Mouse (Mus musculus) left cerebral cortex, adult 9 months (tissue): Measurements from ENCODE around the gene Zdhhc13.

ENCODE experiments used
- DNase-seq, 2 experiments: peaks; one replicate each; pipeline ENCODE4 v3.0.0; 2022; ENCODE audit warnings: low spot score in 2 of 2

Zdhhc13 gene

DNA sequence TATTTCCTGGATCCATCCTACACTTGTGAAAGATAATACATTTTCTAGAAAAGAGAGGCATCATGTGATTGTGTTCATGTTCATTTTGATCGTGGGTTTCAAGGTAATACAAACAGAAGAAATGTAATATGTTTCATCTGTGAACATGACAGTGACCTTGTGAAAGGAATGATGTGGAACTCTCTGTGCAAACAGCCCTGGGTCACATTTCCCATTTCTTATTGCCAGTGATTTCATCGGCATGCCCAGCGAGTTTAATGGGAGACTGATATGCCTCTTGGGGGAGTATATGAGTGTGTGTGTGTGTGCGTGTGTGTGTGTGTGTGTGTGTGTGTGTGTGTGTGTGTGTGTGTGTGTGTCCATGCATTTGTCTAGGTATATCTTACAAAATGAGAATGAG lies 52.7 kb downstream of the Zdhhc13 start:
- DNase-seq, result no peak

DNA sequence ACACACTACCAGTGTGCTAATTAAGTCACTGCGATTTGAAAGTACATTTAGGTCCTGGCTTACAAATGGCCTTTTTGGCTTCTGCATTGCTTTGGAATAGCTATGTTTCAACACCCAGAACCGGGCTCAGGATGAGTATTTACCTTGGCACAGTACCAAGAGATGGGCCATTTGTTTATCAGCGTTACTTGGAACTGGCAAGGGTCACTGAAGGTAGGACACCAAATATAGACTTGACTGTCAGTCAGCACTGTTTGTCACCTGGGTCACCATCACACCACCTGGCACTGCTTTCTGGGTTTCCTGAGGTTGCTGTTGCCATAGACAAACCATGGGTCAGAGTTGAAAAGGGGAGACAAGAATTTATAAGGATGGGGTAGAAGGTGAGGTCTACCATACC lies 53.5 kb downstream of the Zdhhc13 start:
- no peak for DNase-seq

DNA sequence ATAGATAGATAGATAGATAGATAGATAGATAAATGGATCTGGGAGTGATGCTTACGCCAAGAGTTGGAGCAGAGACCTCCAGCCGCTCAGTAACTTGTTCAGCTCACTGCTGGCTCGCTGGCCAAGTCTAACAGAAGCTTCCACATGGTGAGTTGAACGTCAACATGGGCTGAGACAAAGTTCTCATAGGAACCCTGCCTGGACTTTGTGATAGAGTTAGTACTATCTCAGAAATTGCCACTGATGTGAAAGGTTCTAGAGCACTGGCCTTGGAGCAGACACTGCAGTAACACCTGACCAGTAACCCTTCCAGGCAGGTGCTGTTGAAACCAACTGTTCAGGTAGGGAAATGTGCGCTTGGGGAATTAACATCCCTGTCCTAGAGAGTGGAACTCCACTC lies 54.7 kb downstream of the Zdhhc13 start:
- no peak for DNase-seq

DNA sequence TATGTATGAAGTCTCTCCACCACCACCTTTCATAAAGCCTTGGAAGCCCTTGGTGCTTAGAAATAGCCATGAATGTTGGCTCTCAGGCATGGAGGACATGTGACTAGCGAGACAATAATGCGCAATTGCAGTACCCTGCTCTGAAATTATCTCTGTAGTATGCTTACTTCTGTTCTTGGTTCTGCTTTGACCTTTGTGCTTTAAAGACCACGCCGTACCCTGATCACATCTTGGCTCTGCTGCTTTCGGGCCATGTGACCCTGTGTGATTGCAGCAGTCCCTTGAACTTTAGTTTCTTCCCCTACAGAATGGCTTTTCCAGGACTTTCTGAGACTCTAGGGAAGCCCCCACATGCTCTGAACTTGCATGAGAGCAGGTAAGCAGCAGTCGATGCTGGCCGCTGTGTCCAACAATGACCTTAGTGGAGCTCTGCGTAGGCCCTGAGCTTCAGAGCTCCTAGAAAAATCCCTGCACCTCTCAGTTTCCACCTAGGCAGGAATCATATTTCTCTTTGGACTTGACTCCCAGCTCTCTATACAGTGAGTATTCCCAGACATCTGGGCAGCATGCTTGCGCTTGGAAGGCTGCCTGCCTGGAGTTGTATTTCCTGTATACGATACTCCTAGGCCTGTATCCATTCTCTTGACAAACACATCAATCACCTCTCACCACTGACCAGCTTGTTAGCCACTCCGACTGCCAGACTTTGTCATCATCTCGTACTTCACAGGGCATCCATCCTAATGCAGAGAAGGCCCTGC lies 56.6 kb downstream of the Zdhhc13 start:
- DNase-seq, result no peak

DNA sequence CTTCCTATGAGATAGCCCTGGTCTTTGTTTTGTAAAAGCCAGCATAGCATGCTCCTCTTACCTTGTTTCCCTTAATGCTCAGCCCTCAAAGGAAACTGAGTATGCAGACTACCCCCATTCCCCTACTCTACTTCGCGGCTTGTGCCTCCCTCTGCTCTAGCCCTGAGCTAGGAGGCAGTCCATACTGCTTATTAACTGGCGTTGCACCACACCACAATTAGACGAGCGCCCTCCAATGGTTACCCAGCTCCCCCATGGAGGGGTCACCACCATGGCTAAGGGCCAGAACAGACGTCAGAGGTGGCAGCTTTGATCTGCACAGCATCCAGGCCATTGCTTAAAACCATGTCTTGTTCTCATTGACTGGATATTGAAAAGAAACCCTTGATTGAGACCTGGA lies 58.0 kb downstream of the Zdhhc13 start:
- DNase-seq, result no peak

DNA sequence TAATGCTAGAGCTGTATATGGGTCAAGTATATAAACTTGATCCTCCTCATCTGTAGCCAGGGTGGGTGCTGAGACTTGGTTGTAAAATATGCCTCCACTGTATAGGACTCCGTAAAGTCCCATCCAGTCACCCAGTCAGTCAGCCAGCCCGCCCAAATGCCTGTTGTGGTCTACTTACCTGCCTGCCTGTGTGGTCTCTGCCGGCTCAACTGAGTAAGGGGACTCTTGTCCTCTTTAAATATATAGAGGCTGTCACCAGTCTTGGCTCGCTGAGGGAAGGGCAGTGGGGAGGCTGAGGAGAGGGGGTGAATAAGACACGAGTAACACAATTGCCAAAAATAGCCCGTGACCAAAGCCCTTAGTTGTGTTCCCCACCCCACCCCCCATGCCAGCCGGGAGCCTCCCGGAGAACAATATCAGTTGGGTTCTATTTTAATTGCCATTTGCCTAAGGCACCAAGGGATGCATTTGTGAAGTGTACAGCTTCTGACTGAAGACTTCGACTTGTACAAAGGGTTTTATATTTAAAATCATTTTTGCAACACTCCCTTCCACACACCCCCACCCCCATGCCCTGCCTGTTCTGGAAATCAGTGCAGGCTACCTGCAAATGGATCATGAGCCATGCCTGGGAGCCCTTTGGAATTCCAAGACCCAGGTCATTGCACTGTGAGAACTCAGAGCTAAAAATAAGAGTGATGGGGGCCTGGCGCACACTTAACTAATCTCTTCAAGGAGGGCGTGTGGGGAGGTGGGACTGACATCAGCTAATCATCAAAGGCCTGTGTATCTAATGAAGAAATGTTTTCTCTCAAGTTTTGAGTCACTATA lies 59.2 kb downstream of the Zdhhc13 start, which contains the start of gene Csrp3:
Csrp3 (minus strand) TSS at position 214 of the 831 bp plus-strand sequence.
- DNase-seq, result no peak

DNA sequence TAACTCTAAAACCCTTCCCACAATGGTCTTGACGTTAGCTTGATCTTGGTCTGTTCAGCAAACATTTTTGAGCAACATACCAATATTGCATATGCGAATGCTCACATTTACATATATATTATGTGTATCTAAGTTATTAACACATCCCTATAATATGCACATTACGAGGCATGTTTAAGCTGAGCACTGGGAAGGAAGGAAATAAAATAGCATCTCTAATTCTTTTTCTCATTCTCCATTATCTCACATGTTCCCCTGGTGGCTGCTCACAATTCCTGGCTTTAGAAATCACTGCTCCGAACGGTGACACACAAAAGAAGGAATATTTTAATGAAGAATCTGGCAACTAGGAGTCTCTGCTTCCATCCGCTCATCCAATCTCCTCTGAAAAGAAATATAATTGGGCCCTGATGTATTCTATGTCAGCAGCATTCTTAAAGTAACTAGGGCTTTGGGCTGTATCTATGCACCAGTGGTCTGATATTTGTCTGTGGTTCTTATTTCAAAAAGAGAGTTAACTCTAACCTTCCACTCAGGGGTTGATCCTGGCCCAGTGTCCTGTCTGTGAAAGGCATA lies 62.8 kb downstream of the Zdhhc13 start:
- no peak for DNase-seq

DNA sequence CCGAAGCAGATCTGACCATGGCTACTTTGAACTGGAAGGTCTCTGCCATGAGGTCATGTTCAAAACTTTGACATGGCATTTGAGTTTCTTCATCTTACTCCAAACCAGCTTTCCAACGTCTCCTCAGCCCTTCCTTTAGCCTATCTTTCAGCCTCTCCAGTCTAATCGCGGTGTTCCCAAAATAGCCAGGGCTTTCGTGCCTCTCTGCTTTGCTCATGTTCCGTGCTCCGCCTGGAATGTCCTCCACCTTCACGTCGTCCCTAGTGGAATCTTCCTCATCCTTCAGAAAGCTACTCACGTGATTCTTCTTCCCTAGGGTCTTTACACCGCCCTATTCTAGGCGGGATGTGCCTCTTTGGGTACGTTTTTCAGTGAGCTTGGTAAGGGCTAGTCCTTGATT lies 64.7 kb downstream of the Zdhhc13 start:
- DNase-seq, result no peak

DNA sequence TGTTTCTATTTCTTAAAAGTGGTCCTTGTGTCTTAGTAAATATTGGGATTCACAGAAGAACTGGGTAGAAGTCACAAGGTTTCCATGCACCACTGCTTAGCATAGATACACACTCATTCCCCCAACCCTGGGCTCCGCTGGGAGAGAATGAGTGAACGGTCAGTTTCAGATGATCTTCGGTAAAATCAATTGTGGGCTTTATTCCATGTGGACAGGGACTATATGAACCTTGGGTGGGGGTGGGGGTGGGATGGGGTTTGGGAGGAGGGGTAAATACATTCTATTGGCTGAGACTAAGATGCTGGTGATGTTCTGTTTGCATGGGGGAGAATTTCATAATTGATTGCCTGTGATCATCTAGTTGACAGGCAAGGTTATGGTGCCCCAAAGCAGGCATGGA lies 66.7 kb downstream of the Zdhhc13 start:
- DNase-seq, result no peak

DNA sequence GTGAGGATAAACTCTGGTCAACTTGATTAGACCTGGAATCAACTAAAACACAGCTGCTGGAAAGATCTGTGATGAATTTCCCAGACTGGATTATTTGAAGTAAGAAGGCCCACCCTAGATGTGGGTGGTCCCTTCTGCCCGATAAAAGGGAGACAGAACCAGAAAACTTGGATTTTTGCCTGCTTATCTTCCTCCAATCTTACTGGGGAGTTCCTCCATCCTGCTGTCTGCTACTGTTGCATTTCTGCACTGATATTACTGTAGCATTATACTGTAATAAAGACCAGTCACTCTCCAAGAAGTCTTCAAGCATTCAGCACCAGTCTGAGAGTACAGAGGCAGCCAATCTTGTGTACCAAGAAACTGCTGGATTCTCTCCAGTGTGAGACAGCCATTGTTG lies 69.5 kb downstream of the Zdhhc13 start:
- DNase-seq, result no peak

DNA sequence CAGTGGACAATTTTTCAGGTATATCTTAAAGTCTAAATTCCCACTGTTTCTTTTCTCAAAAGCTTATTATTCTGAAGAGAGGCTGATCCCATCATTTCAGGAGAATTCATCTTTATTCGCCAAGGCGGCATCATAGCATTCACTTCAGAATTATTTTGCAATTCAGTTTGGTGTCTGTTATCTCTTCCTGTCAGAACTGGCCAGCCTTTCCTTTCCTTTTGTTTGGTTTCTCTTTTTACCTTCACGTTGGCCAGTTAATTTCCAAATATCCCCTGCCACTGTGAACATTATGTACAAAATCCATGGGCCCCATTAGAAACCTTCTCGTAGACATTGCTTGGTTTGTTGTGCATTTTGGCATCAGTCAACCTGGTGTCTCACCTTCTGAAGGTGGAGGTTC lies 70.6 kb downstream of the Zdhhc13 start:
- DNase-seq, result no peak

DNA sequence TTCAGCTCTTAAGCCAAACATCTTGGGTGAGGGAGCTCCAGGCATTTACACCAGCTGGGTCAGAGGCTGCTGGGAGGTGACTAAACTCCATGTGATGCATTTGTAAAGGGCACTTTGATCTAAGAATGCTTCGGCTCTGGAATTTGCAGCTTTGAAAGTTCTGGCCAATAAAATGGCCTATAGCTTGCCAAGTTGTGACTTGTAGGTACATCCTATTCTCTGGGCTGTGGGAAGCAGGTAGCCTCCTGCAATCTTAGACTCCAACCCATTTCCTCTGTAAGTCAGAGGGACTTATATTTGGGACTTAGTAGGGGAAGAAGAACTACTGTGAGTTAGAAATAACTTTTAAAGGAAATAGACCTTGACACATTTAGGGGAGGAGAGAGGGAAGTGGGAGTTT lies 72.1 kb downstream of the Zdhhc13 start:
- DNase-seq, result no peak

DNA sequence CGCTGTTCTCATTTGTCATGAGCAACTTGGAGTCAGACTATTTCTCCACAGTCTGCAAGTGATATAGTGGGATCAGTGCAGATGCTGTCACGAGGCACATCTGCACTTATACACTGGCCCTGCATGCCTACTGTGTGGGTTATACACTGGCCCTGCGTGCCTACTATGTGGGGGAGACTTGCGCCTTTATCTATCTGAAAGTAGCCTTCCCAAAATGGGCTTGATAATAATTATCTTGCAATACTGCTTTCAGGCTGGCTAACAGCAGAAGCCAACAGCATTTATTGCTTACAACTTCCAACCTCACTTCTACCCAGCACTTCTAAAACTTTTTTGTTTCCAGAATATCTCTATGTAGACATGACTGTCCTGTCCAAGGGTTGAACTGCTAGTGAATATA lies 73.0 kb downstream of the Zdhhc13 start:
- DNase-seq, result no peak

DNA sequence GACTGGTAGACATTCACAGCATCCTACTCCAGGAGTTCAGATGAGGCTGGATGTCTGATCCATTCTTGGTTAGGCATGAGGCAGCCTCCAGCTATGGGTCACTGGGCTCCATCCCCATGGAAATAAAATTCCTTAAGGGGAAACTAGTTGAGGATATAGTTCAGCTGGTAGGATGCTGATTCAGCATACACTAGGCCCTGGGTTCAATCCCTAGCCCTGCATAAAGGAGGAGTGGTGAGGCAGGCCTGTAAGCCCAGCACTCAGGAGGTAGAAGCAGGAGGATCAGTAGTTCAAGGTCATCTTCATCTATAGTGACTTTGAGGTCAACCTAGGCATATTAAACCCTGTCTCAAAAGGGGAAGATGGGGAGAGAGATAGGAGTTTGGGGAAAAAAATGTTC lies 75.4 kb downstream of the Zdhhc13 start:
- no peak for DNase-seq

DNA sequence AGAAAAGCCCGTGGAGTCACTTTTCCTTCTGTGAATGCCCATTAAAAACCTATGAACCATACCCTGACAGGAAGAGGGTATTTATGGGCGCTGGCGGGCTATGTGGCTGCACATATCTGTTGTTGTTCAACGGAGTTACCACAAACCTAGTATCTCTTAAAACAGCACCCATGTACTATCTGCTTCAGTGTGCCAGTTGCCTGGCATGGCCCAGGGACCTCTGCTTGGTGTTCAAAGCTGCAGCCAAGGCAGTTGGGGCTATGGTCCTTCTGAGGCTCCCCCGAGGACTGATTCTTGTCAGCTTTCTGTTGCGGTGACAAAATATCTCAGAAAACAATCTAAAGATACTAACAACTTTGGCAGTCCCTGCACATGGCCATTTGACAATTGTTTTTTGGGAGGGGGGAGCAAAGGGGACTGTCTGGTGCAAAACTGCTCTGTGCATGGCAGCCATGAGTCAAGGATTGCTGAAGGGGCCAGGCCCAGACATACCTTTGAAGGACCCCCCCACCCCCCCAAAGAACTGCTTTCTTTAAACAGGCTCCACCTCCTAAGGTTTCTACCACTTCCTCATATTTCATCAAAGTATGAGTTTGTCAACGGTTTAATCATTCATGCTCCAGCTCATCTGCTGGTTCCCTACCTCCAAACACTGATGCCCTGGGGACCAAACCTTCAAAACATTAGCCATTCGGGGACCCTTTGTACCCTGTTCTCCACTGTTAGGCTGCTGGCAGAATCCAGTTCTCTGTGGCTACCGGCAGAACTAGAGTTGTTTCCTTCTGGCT lies 76.1 kb downstream of the Zdhhc13 start:
- no peak for DNase-seq

DNA sequence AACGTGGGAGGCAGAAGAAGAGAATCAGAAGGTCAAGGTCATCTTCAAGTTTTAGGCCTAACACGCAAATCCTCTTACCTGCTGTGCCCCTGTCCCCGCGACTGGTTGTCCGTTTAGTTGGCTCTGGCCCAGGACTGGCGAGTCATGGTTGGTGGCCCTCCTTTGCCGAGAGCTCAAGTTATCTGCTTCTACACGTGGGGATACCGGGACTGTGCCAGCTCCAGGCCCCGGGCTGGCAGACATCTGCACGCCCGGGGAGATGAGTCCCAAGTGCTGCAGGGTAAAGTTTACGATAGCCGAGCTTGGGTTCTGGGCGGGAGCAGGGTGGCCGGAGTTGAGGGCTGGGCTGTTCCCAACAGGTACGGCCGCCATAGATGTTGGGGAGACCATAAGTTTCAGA lies 78.8 kb downstream of the Zdhhc13 start:
- no peak for DNase-seq

DNA sequence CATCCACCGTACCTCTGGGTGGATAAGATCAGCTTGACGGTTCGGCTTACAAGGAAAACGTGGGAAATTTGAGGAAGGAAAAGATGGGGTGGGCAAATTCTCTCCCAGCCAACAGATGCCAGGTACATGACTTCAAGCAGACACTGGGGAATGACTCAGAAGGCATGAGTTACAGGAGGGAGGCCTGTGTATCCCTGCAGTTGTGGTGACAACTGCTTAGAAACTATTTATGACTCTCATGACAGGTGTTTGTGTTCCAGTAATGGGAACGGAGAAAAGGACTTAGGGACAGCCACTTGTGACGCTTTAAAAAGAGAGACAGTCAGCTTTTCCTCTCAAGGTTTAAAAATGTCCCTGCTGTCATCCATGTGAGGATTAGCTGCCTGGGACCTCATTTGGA lies 81.3 kb downstream of the Zdhhc13 start:
- no peak for DNase-seq

DNA sequence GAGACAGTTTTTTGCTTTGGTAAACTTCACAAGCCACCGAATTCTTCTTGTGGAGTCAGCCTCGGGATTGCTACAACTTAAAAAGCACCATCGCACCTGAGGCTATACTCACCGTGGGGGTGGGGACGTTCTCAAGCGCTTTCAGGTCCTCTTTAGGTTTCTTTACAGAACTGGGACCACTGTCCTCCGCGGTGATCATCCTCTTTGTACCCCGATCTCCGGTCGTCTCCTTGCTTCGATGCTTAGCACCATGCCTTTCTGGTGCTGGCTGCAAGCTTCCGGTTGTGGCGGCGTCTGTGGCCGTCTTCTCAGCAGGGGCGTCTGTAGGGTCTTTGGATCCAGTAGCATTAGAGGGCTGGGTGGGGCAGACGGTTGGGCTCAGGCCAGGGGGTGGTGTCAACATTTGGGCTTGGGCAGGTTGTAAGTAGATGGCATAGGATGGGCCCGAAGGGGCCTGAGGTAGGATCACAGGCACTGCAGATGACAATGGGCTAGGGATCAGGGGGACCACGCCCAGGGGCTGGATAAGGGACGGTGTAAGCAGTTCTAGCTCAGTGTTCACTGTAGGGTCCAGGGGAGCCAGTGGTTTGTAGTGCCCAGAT lies 81.9 kb downstream of the Zdhhc13 start:
- DNase-seq, result no peak

DNA sequence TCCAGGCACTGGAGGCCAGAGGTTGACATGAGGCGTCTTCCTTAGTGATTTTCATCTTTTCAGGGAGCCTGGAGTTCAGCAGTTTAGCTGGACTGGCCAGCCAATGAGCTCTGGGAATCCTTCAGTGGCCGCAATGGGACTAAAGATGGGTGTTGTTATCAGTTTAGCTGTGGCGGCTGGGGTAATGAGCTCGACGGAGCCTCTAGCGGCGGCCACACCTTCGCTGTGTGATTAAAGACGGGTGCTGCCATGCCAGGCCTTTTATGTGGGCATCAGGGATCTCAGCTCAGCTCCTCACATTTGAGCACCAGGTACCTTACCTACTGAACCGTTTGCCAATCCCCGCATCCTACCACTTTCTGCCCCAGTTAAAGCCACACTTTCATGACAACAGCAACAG lies 82.5 kb downstream of the Zdhhc13 start:
- no peak for DNase-seq

DNA sequence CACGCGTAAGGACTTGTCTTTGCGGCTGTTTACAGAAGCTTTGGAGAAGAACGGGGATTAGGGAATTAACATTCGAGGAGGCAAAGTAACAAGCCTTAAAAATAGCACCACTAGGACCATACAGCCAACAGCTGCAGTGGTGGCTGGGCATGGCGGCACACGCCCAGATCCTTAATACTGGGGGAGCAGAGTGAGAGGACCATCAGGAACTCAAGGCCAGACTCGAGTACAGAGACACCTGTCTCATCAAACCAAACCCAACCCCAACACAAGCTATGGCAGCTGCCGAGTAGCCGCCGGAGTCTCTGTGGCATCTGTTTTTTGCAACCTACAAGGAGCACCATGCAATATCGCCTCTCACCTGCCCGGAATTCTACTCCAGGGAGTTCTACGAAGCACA lies 86.3 kb downstream of the Zdhhc13 start:
- DNase-seq, result no peak

DNA sequence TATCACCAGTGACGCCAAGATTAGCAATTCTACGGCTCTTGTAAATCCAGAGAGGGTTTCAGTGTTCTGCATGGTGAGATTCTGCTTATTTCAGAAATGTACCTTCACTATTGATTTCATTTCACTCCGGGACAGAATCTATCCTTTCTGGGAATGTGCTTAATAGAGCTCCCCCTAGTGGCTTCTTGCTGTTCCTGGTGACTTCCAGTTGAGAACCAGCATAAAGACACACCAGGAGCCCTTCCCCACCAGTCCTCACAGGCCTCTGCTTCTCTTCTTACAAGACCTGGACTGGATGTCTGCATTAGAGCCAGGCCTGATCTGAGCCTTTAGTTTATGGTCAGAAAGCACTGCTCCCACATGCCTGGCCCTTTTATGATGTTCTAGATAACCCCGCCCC lies 87.7 kb downstream of the Zdhhc13 start:
- DNase-seq, result peak in 1 of 2 experiments; percentile 69
